Mouse (Mus musculus): ENCODE data around the gene Mroh3.

Gene Mroh3

DNA sequence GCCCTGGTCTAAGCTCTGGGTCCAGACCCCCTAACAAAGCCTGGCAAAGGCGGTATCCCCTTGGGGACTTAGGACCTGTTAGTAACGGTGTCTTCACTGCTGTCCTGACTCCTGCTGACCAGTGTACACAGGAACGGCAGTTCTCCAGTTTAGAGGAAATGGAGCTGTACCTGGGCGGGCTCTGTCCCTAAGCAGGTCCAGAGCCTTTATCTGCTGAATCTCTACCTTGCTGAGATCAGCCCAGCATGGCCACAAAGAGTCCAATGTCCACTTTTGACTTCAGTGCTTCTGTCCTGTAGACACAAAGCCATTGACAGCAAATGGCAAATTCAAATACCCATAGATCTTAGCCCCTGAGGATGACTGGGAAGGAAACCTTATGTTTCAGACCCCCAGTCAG, 55.7 kb downstream of the Mroh3 start:
- DNase-seq (ENCODE audit: low spot score in 2 of 2): no peak

DNA sequence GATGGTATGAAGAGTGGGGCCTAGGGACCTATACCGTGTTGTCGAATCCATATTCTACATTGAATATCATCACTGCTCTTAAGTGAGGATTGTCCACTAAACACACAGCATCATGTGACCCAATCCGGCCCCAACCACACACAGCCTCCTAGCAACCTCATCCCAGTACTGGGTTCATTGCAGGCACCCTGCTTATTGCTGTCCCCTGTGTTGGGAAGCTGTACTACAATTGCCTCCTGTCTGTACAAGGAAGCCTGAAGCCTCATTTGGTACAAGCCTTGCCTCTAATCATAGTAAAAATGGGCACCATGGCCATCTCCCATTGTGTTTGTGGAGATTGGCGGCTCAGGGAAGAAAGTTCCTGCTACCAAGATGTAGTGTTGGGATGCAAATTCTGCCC, 56.3 kb downstream of the Mroh3 start:
- DNase-seq (ENCODE audit: low spot score in 2 of 2): no peak

DNA sequence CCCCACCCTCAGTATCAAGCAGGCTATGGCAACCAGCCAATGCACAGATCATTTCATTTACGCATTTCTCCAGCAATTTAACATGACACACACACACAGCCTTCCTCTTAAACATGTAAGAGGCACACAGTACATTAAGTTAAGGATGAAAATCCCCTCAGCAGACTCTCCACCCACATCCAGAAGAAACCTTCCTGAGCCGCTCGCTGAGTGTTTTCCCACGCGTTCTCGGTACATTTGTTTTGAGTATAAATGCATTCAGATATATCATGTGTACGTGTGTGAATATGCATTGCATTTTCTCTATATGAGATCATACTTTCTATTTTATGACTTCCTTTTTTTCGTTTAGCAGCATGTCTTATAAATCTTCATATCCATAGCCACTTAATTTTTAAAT, 61.3 kb downstream of the Mroh3 start:
- no peak for DNase-seq (ENCODE audit: low spot score in 2 of 2)

DNA sequence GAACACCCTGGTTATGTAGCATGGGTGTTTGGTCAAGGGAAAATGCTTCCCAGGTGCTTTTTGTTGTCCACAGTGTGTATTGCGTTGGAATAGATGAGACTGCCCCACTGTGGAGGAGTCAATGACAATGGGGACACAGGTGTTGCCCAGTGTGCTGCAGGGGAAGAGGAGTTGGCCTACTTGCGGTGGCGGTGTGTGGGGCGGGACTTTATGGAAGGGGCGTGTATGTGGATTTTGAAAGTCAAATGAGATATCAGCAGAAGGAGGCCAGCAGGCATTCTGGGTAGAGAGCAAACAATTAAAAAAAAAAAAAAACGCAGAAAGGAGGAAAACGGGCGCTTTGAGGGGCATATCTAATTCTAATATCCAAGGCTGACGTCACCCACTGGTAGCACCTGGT, 62.9 kb downstream of the Mroh3 start:
- DNase-seq (ENCODE audit: low spot score in 2 of 2): no peak

DNA sequence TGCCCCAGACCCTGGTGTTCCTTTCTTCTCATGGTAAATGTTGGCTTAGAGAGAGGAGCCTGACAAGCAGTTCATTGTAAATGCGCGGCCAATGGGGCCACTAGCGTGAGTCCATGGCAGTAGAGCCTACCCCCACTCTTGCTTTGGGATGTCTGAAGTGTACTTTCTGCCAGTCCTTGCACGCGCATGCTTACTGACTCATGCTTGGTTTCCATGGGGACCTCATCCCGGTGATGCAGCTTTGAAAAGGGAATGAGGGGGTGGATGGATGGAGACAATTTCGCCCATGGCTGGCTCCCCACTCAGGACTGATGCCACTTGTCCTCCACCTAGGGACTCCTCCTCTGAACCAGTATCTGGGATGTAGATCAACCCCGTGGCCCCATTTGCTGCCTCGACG, 69.1 kb downstream of the Mroh3 start:
- peak in 1 of 2 experiments; percentile 47 for DNase-seq (ENCODE audit: low spot score in 2 of 2)

DNA sequence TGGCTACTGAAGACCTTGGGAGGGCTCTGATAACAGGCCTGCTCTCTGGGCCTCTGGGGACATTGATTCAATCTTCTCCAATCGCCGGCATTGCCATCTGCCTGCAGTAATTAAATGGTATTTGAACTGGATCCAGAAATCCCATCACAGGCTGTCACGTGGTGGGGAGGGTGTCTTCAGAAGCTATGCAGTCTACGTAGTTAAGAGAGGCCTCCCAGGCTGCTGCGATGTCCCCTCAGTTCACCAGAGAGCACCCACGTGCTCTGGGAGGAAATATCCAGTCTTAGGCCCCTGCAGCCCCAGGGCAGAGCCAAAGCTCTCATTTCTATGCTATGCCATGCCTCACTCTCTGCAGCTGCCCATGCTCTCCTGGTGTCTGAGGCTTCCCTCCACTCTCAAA, 70.3 kb downstream of the Mroh3 start:
- no peak for DNase-seq (ENCODE audit: low spot score in 2 of 2)

DNA sequence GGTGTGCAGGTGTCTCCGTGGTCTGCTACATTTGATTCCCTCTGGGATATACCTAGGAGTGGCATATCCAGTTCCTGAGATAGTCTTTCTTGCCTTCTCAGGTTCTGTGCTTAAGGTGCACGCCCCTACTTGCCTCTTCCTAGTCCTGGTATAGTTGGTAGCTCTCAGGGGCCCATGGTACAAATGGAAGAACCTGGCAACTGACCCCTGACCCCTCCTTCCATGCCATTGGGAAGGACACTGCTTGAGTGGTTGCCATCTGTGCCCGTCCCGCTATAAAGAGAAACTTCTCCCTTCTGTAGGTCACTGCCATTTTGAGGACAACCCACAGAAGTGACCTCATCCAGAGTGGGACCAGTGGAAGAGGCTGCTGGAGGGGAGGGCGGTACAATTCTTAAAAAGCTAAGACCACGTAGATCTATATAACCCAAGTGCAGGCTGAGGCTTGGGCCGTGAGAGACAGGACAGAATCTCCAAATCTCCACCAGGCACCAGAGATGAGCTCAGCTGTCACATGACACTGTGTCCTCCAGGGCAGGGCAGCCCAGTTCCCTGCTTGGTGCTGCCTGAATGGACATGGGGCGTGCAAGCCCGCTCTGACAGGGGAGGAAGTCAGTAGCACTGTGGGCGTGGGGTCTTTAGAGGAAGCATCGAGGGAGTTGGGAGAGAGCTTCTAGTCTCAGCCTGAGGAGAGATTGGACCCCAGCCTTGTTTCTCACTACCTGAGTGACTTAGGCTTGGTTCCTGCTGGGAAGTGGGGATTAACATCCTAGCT, 71.3 kb downstream of the Mroh3 start:
- no peak for DNase-seq (ENCODE audit: low spot score in 2 of 2)

DNA sequence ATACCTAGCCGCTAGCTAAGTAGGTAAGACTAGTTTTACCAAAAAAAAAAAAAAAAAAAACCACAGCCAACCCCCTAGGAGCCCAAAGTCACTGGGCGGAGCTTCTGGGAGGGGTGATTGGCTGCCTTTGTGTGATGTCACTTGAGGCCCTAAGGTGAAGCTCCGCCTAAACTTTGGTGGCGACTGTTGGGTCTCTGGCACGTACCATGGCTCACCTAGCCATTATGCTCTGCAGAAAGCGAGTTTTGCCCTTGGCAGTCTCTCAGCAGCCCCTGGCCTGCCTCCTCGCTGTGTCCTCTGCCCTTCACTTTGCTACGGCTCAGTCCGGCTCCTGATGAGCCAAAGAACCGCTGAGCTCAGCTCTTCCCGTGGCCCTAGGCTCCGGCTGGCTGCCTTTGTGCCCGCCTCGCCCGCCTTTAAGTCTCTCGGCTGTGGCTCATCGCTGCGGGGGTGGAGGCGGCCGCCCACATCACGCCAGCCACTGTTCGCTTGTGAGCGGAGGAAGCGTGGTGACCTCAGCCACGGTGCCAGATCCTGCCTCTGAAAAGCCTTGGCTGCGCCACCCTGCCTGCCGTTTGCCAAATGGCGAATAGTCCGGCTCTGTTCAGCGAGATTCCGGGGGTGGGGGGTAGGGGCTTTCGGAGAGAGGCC, 72.5 kb downstream of the Mroh3 start:
- DNase-seq (ENCODE audit: low spot score in 2 of 2): peak; percentile 72 to 76

DNA sequence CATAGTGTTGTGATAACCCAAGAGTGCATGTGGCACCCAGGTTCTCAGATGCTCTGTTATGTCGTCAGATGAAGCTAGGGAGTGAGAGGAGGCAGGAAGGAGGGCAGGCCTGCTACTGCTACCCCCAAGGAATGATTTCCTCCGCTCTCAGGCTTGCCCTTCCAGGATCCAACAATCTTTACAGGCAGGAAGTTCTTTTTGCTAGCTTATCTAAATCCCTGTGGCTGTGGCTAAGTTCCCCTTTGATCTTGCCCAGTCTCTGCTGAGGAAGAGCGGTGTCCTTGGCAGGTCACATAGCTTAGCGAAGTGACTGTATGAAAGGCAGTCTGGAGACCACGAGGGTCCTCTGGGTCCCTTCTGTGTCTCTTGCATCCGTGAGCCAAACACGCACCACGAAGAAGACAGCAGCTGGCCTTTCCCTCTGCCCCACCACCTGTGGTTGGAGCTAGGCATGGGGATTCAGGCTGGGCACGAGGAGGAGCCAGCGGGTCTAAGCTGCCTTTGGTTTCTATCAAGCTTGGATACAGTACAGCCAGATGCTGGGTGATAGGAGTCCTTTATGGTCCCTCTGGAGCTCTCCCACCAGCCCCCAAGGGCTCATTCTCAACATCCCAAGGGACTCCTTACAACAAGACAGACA, 74.3 kb downstream of the Mroh3 start:
- DNase-seq (ENCODE audit: low spot score in 2 of 2): no peak

DNA sequence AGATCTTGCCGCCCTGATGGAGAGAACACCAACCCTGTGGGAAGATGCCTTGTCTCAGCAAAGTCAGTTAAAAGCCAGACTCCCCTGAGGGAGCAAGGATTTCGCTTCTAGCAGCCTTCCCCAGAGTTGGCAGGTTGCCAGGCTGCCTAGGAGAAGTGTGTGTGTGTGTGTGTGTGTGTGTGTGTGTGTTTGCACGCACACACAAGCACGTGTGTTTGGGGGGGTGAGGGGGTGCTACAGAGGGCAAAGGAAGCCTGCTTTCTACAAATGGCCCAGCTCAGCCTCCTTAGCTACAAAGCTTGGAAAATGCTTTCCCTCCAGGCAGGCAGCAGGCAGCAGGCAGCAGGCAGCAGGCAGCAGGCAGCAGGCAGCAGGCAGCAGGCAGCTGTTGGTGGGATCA, 75.1 kb downstream of the Mroh3 start:
- DNase-seq (ENCODE audit: low spot score in 2 of 2): no peak

DNA sequence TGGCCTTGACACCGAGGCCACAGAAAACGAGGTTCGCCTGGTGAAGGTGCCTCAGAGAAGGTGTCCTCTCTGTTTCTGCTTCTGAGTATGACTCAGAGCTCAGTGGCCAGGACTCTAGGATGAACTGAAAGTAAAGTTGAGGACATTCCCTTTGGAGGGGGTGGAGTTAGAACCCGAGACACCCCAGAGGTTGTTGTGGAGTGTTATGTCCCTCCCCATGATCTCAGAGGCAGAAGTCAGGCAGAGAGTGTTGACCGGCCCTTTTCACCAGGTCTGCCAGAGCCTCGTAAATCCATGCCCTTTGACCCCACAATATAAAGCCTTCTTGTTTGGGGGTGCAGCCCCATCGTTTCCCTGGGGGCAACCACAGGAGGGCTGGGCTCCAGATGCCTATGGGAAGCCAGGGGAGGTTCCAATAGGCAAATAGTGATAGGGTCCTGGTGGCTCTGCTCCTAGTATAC, 75.5 kb downstream of the Mroh3 start:
- no peak for DNase-seq (ENCODE audit: low spot score in 2 of 2)

DNA sequence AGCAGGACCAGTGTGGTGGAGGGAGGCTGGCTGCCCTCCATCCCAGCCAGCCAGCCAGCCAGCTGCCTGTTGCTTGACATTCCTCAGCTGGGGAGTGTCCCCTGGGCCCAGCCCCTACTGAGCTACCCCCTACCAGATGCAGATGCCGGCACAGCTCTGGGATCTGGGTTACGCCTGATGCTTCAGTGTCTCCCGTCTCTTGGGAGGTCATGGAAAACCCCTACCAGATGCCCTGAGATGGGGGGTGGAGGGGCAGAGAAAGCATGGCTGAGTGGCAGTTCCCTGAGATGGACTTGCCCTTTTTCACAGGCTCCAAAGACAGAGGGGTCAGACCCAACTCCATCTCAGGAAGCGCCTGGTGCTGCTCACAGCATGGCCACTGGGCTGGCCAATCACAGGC, 76.1 kb downstream of the Mroh3 start:
- DNase-seq (ENCODE audit: low spot score in 2 of 2): no peak

DNA sequence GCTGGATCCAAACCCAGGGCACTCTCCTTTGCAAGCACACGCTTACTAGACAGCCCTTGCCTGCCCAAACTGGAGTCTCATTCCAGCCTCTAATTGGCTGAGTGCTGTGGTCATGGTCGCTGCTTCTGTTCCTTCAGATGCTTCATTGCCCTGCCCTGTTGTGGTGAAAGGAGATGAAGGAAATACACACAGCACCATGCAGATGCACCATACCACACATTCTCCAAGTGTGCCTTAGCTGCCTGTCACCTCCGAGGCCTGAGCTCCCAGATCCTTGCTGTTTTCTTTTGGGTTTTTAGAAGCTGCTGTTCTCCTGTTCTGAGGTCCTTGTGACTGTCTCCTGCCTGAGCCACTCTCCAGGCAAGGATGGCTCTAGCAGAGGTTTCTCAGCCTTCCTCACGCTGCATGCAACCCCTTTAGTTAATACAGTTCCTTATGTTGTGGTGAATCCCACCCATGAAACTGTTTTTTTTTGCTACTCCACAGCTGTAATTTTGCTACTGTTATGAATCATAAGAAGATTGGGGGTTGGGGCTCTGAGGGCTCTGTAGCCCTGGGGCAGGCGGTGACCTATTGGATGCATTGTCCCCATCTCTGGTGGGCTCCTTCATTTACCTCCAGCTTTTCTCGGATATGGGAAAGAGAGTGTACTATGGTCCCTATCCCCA, 76.7 kb downstream of the Mroh3 start:
- DNase-seq (ENCODE audit: low spot score in 2 of 2): no peak

DNA sequence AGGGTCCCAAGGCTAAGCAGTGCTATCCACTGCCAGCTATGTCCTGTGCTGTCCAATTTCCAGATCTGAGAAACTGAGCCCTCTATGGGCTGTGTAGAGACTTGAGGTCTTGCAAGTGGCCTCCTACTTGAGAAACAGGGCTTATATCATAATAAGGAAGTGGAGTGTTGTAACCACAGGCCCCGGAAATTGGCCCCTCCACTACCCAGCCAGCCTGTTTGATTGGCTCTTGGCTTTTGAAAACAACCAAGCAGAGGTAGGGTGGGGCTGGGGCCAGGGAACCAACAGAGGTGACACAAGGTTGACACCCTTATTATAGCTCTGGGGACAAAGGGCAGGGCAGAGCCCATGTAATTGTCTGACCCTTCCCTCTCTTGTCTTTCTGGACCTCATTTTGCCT, 77.6 kb downstream of the Mroh3 start:
- no peak for DNase-seq (ENCODE audit: low spot score in 2 of 2)

DNA sequence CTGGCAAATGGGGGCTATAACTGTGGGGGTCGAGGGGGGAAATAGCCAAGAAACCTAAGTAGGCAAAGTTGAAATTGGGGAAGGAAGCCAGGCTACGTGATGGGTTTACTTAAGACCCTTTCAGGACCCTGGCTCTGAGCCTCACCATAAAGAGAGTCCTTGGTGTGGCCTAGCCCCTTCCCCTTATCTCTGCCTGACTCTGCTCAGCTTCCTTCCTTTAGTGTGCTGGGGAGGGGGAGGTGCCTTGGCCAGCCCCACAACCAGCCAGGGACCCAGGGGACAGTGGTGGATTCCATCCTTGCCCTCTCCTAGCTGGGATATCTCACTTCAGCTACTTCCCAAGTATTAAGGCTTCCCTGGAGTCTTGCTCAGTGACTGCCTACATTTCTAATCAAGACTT, 78.1 kb downstream of the Mroh3 start:
- DNase-seq (ENCODE audit: low spot score in 2 of 2): no peak

DNA sequence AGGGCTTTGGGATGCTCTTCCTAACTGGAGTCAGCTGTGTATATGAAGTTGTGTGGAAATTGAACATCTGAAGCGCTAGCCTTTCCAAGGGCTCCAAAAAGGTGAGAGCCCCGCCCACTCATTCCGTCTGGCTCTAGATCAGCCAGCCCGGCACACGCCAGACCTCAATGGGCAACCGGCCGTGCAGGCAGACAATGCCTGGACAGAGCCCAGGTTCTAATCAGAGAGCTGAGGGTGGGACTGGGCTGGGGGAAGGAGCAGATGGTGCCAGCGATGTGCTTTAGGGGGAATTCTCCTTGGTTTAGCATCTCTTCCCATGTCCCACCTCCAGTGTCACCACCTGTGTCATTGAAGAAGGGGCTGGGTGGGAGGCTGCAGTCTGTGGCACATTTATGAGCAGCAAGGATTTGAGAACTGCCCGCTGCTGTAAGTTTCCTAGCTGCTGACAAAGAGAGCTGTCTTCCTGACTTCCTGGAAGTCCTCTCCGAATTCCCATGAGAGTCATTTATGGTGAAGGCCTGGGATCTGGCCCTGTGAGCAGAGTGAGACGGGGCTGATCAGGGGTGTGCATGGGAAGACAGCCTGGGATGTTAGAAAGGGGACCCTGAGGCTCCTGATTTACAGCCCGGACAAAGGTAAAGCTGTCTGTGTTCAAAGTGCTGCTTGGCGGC, 78.9 kb downstream of the Mroh3 start:
- DNase-seq (ENCODE audit: low spot score in 2 of 2): no peak

DNA sequence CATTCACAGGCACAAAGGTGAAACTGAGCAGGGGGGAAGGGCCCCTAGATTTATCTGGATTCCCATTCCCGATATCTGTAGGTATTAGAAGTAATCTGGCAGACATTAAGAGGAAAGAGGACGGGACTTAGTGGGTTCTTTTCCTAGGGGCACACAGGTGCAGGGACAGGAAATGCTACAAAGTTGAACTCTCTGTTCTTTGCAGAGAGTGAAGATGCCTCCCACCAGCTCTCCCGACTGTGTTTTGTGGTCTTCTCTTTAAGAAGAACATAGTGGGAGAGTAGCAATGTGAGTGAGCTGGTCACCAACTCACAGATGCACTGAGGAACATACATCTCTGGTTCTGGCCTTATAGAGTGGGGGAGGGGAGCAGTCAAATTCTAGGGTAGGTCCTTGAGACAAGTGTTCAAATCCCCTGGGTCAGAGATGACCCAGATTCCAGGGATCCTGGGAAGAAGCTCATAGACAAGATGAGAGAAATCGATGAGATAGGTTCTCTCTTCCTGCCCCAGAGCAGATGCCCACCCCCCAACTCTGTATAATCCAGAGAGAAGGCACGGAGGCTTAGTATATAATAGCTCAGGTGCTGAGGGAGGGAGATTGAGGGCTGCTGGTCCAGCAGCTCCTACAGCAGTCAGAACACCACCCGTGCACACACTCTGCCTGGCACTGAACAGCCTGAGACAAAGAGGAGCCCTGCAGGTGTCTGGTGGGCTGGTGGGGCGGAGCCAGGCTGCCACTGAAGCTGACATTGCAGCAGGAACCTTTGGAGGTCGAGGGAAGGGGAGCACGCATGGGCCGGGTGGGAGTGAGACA, 80.0 kb downstream of the Mroh3 start:
- no peak for DNase-seq (ENCODE audit: low spot score in 2 of 2)
